Mouse (Mus musculus) forebrain, embryonic 10.5 days (tissue): ENCODE data around the gene Lpp. TPM values are rescaled to one million over a fixed set of nuclear protein-coding genes. Genes with fewer than 3 reads are reported as not detected.

Source experiments
- DNase-seq: peaks from one replicate; pipeline ENCODE4 v3.0.0-alpha.2; 2017; ENCODE audit warnings: low spot score; ENCODE audit errors: extremely low spot score
- H3K27ac ChIP-seq: fragments of 300-500 bp; sonication (generic); 2 replicates; pipeline ENCODE4 v1.5.1; 2016; ENCODE audit warnings: mild to moderate bottlenecking
- H3K27me3 ChIP-seq: fragments of 300-500 bp; sonication (generic); 2 replicates; pipeline ENCODE4 v1.6.1; 2016; ENCODE audit warnings: mild to moderate bottlenecking; ENCODE audit not compliant: poor library complexity, severe bottlenecking
- H3K36me3 ChIP-seq: fragments of 300-500 bp; sonication (generic); replicated peaks from 2 replicates; pipeline ENCODE4 v1.6.1; 2016; ENCODE audit warnings: mild to moderate bottlenecking, moderate library complexity
- H3K4me1 ChIP-seq: fragments of 300-500 bp; sonication (generic); 2 replicates; pipeline ENCODE4 v1.6.1; 2016
- H3K4me3 ChIP-seq: fragments of 300-500 bp; sonication (generic); 2 replicates; pipeline ENCODE4 v1.5.1; 2016; ENCODE audit warnings: mild to moderate bottlenecking, moderate library complexity
- H3K9me3 ChIP-seq: fragments of 300-500 bp; sonication (generic); 2 replicates; pipeline ENCODE4 v1.6.1; 2016; ENCODE audit warnings: mild to moderate bottlenecking, moderate library complexity
- WGBS: fragments of 180-500 bp; shearing (Covaris S2); methylation state at CpG from one replicate; pipeline ENCODE4 v1.1.7; 2016; 5-methylcytosine and 5-hydroxymethylcytosine counted together
- polyA plus RNA-seq: library from polyadenylated mRNA; unstranded; fragments of >200 nt; fragmentation: Nextera tagmentation; extraction: Ambion mirVana; gene quantifications from 2 replicates; pipeline ENCODE4 v1.2.1, GENCODE M21; 2016

Lpp gene
- polyA plus RNA-seq, 1 experiment from 2014 or later = 27.3 TPM

DNA sequence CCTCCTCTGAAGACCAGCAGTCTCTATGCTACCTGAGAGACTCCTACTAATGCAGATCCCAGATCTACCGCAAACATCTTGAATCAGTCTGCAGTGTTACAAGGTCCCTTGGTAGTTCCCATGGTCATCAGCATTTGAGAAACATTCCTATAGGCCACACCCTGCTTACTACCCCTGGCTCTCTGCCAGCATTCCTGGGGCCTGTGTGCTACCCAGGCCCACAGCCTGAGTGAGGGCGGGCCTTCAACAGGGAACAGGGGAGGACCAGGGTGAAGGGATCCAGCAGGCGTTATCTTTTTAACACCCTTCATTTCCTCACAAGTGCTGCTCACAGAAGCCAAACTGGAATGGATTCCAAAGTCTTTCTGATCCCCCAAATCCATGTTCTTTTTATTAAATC is 173.0 kb downstream of the Lpp start:
- Histone ChIP-seq H3K27me3 (no peaks in the 10 kb centered on the region), H3K9me3 (no peaks in the 10 kb centered on the region), H3K4me1 (peaks cover 8% of the 10 kb centered on the region), H3K27ac (no peak overlapping the region), H3K4me3 (no peak overlapping the region), H3K36me3 (no peaks in the 10 kb centered on the region)
- WGBS = 84% methylated on average over 3 of the region's 3 CpGs
- DNase-seq = no peak

GRCm38 (mm10) chr16:24567562-24567961 is 174.3 kb downstream of the Lpp start:
- no peak for DNase-seq
- Histone ChIP-seq H3K27me3 (no peaks in the 10 kb centered on the region), H3K4me1 (peaks cover 8% of the 10 kb centered on the region), H3K9me3 (no peaks in the 10 kb centered on the region), H3K4me3 (no peak overlapping the region), H3K27ac (no peak overlapping the region), H3K36me3 (no peaks in the 10 kb centered on the region)
- 87% methylated on average over 3 of the region's 3 CpGs for WGBS

GRCm38 (mm10) chr16:24568061-24568460 is 174.8 kb downstream of the Lpp start:
- Histone ChIP-seq H3K27ac (no peak overlapping the region), H3K27me3 (no peaks in the 10 kb centered on the region), H3K4me3 (no peak overlapping the region), H3K4me1 (peaks cover 8% of the 10 kb centered on the region), H3K9me3 (no peaks in the 10 kb centered on the region), H3K36me3 (no peaks in the 10 kb centered on the region)
- WGBS = 76% methylated on average over 3 of the region's 3 CpGs
- DNase-seq = no peak

DNA sequence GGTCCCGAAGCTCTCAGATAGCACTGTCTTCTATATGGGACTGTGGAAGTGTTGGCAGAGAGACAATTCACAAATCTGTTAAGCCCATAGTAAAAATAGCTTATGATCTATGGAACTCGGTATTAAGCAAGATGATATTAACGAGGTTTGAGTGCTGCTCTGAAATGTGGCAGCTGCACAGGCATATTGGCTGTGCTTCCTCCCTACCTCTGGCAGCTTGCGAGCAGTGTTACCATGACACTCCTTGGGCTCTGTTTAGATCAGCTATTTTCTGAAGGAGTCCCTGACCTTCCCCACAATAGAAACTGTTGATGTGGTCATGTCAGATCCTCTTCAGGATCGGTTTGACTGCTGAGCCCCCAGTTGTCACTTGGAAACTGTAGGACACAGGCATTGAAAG is 176.4 kb downstream of the Lpp start:
- H3K27ac ChIP-seq = no peak overlapping the region
- no peak overlapping the region for H3K4me3 ChIP-seq
- H3K27me3 ChIP-seq = no peaks in the 10 kb centered on the region
- peaks cover 8% of the 10 kb centered on the region for H3K4me1 ChIP-seq
- H3K36me3 ChIP-seq = no peaks in the 10 kb centered on the region
- 92% methylated on average over 5 of the region's 5 CpGs for WGBS
- H3K9me3 ChIP-seq = no peaks in the 10 kb centered on the region
- no peak for DNase-seq

DNA sequence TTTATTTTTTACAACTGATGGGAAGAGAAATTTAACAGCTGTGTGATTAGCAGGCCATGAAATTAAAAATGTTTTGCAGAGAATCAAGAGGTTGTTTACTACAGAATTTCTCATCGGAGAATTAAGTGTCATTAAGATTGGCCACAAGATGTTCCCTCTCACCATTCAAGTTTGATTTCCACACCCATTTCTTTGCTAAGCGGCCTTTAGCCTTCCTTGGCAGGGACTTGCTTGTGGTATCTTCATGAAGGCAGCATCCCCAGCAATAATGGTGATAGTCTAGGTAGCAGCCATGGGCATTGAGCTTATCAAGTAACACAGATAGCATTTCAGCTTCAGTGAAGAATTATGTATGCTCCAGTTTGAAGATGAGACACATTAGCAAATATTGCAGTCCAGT is 183.7 kb downstream of the Lpp start:
- no peak for DNase-seq
- Histone ChIP-seq H3K36me3 (no peaks in the 10 kb centered on the region), H3K4me3 (no peak overlapping the region), H3K4me1 (no peaks in the 10 kb centered on the region), H3K27ac (no peak overlapping the region), H3K27me3 (no peaks in the 10 kb centered on the region), H3K9me3 (no peaks in the 10 kb centered on the region)
- WGBS = 94% methylated on average over 2 of the region's 2 CpGs

DNA sequence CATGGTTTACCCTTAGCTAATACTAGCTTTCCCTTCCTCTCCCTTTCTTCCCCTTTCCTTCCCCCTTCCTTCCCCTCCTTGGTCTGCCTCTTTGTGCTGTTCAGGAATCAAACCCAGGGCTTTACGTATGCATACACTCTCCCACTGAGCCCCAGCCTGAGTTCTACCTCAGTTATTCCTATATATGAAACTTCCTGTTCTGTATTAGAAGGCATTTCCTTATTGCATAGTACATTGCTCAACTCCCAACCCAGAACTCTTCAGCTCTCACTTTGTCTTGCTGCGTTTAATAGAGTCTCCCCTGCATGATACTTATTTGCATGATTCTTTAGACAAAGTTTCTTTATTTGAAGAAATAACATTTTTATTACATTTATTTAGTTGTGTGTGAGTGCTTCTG is 184.5 kb downstream of the Lpp start:
- WGBS = 90% methylated on average over 2 of the region's 2 CpGs
- Histone ChIP-seq H3K9me3 (no peaks in the 10 kb centered on the region), H3K4me1 (no peaks in the 10 kb centered on the region), H3K36me3 (no peaks in the 10 kb centered on the region), H3K27ac (no peak overlapping the region), H3K27me3 (no peaks in the 10 kb centered on the region), H3K4me3 (no peak overlapping the region)
- no peak for DNase-seq

- no peak for DNase-seq
- no peak overlapping the region for H3K27ac ChIP-seq
- H3K4me1 ChIP-seq = no peaks in the 10 kb centered on the region
- no peak overlapping the region for H3K4me3 ChIP-seq
- 96% methylated on average over 2 of the region's 2 CpGs for WGBS
- H3K36me3 ChIP-seq = no peaks in the 10 kb centered on the region
- no peaks in the 10 kb centered on the region for H3K27me3 ChIP-seq
- no peaks in the 10 kb centered on the region for H3K9me3 ChIP-seq
Measured at GRCm38 (mm10) chr16:24582847-24583246, 189.5 kb downstream of the Lpp start.

- H3K4me3 ChIP-seq = no peak overlapping the region
- no peaks in the 10 kb centered on the region for H3K4me1 ChIP-seq
Measured at GRCm38 (mm10) chr16:24593535-24593934, 200.2 kb downstream of the Lpp start.

GRCm38 (mm10) chr16:24594508-24594907 is 201.2 kb downstream of the Lpp start:
- H3K36me3 ChIP-seq = no peaks in the 10 kb centered on the region
- H3K4me3 ChIP-seq = no peak overlapping the region
- 88% methylated on average over 5 of the region's 5 CpGs for WGBS
- no peaks in the 10 kb centered on the region for H3K4me1 ChIP-seq
- H3K27me3 ChIP-seq = no peaks in the 10 kb centered on the region
- DNase-seq = no peak
- no peak overlapping the region for H3K27ac ChIP-seq
- H3K9me3 ChIP-seq = no peaks in the 10 kb centered on the region

More at GRCm38 (mm10) chr16:24593535-24593934, 200.2 kb downstream of the Lpp start:
- 93% methylated on average over 4 of the region's 4 CpGs for WGBS
- no peaks in the 10 kb centered on the region for H3K36me3 ChIP-seq
- no peaks in the 10 kb centered on the region for H3K9me3 ChIP-seq
- H3K27me3 ChIP-seq = no peaks in the 10 kb centered on the region
- no peak for DNase-seq
- H3K27ac ChIP-seq = no peak overlapping the region

DNA sequence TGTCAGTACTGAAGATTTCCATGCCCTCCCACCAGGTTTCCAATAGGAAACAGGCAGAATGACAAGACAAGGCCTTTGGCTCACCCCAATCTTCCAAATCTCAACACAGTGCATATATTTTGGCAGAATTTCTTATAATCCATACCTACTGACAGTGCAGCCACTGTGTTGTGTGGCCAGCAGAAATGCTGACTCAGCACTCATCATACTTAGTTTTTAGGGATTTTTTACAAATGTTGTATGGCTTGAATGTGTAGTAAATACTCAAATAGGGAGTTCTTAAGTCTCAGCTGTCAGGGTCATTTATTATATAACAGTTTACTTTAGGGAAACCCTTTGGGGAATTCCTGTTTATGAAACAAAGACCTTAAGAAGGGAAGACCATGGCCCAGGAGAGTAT is 202.2 kb downstream of the Lpp start:
- no peak for DNase-seq
- Histone ChIP-seq H3K36me3 (no peaks in the 10 kb centered on the region), H3K4me1 (0 out of 2 replicates have a peak, but pooled peaks cover 4% of the 10 kb centered on the region), H3K27ac (no peak overlapping the region), H3K9me3 (no peaks in the 10 kb centered on the region), H3K27me3 (no peaks in the 10 kb centered on the region), H3K4me3 (no peak overlapping the region)

DNA sequence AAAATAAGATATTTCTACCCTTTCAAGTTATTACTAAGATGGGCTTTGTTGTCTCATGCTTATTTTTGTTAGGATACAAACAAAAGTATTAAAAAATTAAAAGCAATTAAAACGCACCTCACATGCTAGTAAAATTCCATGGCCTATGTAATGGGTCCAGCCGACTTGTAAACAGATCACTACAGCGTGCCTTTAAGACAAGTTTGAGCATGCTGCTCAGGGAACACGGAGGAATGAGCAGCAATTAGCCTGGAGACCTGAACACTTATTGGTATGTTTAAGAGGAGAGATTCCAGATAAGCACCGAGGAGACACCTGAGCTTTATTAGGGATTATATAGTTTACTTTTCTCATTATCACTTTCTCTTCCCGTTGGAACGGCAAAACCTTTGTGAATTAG is 205.3 kb downstream of the Lpp start:
- WGBS = 80% methylated on average over 7 of the region's 7 CpGs
- H3K36me3 ChIP-seq = no peaks in the 10 kb centered on the region
- no peak overlapping the region for H3K4me3 ChIP-seq
- DNase-seq = no peak
- no peak overlapping the region for H3K27ac ChIP-seq
- no peaks in the 10 kb centered on the region for H3K27me3 ChIP-seq
- H3K4me1 ChIP-seq = 0 out of 2 replicates have a peak, but pooled peaks cover 4% of the 10 kb centered on the region
- no peaks in the 10 kb centered on the region for H3K9me3 ChIP-seq

GRCm38 (mm10) chr16:24599766-24600165 is 206.5 kb downstream of the Lpp start:
- Histone ChIP-seq H3K9me3 (no peaks in the 10 kb centered on the region), H3K36me3 (no peaks in the 10 kb centered on the region), H3K27me3 (no peaks in the 10 kb centered on the region), H3K4me3 (no peak overlapping the region), H3K27ac (no peak overlapping the region), H3K4me1 (0 out of 2 replicates have a peak, but pooled peaks cover 4% of the 10 kb centered on the region)
- WGBS = 89% methylated on average over 7 of the region's 7 CpGs
- DNase-seq = no peak

- 90% methylated on average over 14 of the region's 14 CpGs for WGBS
- Histone ChIP-seq H3K4me1 (0 out of 2 replicates have a peak, but pooled peaks cover 4% of the 10 kb centered on the region), H3K9me3 (no peaks in the 10 kb centered on the region), H3K36me3 (no peaks in the 10 kb centered on the region), H3K27me3 (no peaks in the 10 kb centered on the region), H3K27ac (no peak overlapping the region), H3K4me3 (no peak overlapping the region)
- DNase-seq = no peak
Measured at GRCm38 (mm10) chr16:24600260-24600948, 207.1 kb downstream of the Lpp start.

- Histone ChIP-seq H3K4me3 (no peak overlapping the region), H3K4me1 (0 out of 2 replicates have a peak, but pooled peaks cover 4% of the 10 kb centered on the region), H3K27me3 (no peaks in the 10 kb centered on the region), H3K36me3 (no peaks in the 10 kb centered on the region), H3K9me3 (no peaks in the 10 kb centered on the region), H3K27ac (no peak overlapping the region)
- no peak for DNase-seq
- 87% methylated on average over 4 of the region's 4 CpGs for WGBS
Measured at GRCm38 (mm10) chr16:24603342-24603741, 210.0 kb downstream of the Lpp start.
